Mouse (Mus musculus): ENCODE data around the gene Pitpnc1.

Gene Pitpnc1

GRCm38 (mm10) chr11:107279258-107279657 lies 191.2 kb downstream of the Pitpnc1 start:
- no peak for DNase-seq (ENCODE audit: low spot score)

DNA sequence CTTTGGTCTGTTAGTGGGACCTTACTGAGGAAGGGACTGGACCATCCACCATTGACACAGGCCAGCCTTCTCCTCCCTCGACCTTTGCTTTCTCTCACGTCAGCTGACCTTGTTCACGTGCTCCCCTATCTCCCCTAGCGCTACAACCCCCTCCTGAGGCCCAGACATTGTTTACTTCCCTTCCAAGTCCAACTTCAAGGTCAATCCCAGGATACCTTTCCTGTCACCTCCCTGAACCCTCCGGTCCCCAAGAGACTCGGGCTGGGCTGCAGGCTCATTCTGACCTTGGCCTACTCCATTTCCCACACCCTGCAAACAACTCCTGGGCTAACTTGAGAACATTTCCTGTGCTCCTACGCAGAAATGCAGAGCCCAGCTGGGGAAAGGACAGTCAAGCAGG lies 193.6 kb downstream of the Pitpnc1 start:
- no peak for DNase-seq (ENCODE audit: low spot score)

DNA sequence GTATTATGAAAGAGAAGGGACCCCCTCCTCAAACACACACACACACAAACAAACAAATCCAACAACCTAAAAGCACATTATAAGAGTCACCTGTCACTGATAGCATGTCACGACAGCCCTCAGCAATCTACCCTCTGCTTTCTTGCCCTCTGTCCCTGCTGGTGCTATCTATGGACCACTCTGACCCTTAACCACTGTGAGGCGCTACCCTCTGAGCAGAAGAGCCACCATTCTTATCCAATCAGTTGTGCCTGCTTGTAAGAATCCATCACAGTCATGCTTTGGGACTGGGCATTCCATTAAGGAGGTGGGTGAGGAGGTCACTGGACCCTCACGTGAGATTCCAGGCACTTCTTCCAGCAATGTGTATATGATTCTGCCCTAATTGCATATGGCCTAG lies 194.2 kb downstream of the Pitpnc1 start:
- DNase-seq (ENCODE audit: low spot score), result no peak

DNA sequence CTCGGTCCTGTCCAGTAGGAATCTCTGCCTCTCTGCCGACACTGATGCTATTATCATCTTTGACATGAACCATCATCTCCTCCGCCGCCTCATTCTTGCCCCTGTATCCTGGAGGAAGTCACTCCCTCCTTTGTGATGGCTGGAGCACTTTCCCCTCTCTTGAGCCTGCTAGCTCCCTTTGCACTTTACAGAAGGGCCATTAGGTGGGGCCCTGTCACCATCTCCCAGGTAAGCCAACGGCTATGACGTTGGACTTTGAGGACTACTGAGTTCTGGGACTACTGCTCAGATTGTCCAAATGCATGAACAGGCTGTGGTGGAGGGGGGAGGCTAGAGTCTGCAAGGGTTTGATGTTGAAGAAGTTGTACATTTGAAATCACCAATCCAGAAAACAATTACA lies 194.6 kb downstream of the Pitpnc1 start:
- no peak for DNase-seq (ENCODE audit: low spot score)

GRCm38 (mm10) chr11:107274206-107274605 lies 196.3 kb downstream of the Pitpnc1 start:
- no peak for DNase-seq (ENCODE audit: low spot score)

GRCm38 (mm10) chr11:107272351-107272975 lies 198.0 kb downstream of the Pitpnc1 start:
- DNase-seq (ENCODE audit: low spot score), result no peak

DNA sequence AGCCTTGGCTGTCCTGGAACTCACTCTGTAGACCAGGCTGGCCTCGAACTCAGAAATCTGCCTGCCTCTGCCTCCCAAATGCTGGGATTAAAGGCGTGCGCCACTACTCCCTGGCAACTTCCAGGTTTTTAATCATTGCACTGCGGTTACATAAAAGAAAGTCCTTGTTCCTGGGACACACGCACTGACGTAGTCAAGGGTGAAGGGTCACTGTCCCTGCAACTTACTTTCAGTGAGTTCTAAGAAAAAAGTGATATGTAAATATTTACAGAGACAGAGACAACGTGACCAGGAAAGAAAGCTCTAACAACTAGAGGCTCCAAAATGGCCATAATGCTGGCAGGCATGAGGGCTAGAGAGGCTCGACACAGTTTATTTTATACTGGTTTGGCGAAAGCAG lies 199.9 kb downstream of the Pitpnc1 start:
- no peak for DNase-seq (ENCODE audit: low spot score)

- DNase-seq (ENCODE audit: low spot score), result no peak
Observed at GRCm38 (mm10) chr11:107267522-107267921, 203.0 kb downstream of the Pitpnc1 start.

- DNase-seq (ENCODE audit: low spot score), result no peak
Observed at GRCm38 (mm10) chr11:107265861-107266260, 204.6 kb downstream of the Pitpnc1 start.

DNA sequence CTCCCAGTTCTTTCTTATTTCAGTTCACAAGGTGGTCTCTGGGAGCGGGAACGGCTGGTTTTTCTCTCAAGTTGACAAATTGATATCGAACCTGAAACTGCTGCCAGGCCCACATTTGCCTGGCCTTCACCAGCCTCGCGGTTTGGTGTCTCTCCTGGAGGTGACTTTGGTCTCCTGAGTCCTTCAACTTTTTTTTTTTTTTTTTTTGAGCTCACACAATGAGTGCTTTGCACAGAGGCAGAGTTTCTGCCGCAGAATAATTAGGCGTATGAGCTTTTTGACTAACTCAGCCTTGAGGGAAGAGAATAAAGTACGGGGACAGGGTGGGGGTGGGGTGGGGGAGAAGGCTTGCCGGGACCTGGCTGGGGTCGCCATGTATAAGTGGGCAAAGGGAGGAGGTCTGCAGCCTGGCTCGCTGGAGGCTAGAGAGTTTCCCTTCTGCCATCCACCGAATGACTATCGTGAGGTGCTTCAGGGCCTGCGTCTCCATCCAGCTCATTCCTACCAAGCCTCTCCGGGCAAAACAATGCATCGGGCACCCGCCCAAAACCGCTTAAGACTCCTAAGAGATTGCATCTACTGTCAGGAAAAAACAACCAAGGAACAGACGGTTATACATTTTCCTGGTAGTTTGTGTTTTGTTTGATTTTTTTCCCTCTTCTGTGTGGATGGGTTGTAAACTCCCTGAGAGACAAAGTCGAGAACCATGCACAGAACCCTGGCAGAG lies 205.4 kb downstream of the Pitpnc1 start:
- peak; percentile 24 for DNase-seq (ENCODE audit: low spot score)

GRCm38 (mm10) chr11:107263838-107264237 lies 206.7 kb downstream of the Pitpnc1 start:
- no peak for DNase-seq (ENCODE audit: low spot score)

GRCm38 (mm10) chr11:107259428-107259827 lies 211.1 kb downstream of the Pitpnc1 start:
- no peak for DNase-seq (ENCODE audit: low spot score)

DNA sequence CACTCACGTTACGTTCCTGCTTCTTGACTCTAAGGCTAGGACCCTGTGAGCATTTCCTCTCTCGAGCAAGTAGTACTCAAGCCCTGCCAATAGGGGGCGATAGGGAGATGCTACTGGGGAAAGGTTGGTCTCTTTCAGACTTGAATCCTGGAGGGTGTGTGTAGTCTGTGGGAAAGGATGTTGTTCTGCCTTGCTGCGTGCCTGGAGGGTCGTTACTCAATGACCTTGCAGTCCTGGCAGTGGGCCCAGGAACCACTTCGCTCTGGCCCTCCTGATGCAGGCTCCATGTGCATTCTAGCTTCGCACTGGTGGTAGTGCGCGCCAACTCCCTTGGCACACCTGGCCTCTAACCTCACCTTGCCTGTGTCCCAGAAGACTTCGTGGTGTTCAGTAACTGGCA lies 215.3 kb downstream of the Pitpnc1 start:
- no peak for DNase-seq (ENCODE audit: low spot score)

GRCm38 (mm10) chr11:107254181-107254580 lies 216.3 kb downstream of the Pitpnc1 start:
- DNase-seq (ENCODE audit: low spot score), result no peak

GRCm38 (mm10) chr11:107252026-107252425 lies 218.5 kb downstream of the Pitpnc1 start:
- DNase-seq (ENCODE audit: low spot score), result no peak

GRCm38 (mm10) chr11:107251460-107251859 lies 219.0 kb downstream of the Pitpnc1 start:
- DNase-seq (ENCODE audit: low spot score), result no peak

GRCm38 (mm10) chr11:107250882-107251281 lies 219.6 kb downstream of the Pitpnc1 start:
- DNase-seq (ENCODE audit: low spot score), result no peak

DNA sequence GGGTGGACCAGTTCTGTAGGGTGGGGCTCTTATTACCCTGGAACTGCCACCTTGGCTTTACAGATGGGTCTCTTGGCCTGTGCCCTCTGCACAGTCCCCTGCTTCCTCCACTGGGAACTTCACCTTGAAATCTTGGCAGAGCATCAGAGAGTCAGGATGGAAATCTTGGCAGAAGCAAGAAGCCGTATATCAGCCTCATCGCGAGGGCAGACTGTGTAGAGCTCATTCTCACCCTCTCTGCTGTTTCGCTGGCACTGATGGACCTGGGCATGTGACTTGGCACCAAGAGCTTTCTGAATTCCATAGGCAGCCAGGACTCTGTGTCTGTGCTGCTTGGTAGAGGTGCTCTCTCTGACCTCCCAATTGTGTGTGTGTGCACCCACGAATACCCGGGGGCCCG lies 221.7 kb downstream of the Pitpnc1 start:
- DNase-seq (ENCODE audit: low spot score), result no peak

DNA sequence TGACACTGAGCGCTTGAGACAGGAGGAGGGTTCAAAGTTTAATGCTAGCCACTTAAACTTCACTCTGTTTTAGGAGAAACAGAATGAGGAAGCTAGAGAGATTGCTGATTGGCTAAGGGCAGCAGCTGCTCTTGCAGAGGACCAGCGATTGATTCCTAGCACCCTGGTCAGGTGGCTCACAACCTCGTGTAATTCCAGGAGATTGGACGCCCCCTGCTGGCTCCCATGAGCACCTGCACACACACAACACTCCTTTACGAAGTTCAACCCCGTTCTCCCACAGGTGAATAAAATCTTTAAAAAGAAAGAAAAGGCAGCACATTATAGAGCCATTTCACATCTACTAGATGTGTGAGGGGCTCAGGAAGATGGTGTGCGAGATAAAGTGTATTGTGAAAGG lies 224.8 kb downstream of the Pitpnc1 start:
- DNase-seq (ENCODE audit: low spot score), result no peak

- DNase-seq (ENCODE audit: low spot score), result no peak
Observed at GRCm38 (mm10) chr11:107243126-107243525, 227.4 kb downstream of the Pitpnc1 start.

GRCm38 (mm10) chr11:107241678-107242077 lies 228.8 kb downstream of the Pitpnc1 start:
- no peak for DNase-seq (ENCODE audit: low spot score)

DNA sequence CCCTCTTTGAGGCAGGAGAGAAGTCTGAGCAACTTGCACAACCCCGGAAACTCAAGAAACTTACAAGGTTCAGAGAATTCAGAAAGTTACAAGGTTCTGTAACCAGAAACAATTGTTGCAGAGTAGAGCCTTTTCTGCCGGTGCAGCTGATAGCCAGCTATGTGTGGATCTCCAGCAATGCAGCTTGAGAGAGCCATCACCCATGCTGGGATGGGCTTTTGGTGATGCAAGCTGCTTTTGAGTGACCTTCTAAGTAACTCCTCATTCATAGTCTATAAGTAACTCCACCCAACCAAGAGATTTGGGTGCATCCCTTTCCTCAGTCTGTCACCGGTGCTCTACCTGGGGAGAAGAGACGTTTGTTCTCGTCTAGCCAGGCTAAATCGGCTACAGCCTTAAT lies 232.0 kb downstream of the Pitpnc1 start:
- DNase-seq (ENCODE audit: low spot score), result no peak

- DNase-seq (ENCODE audit: low spot score), result no peak
Observed at GRCm38 (mm10) chr11:107237532-107237931, 233.0 kb downstream of the Pitpnc1 start.
